Comparison of ENCODE assay signal across 12 mouse cellular contexts in genomic region chr2:32869721-32870274, GRCm38 (mm10). TPM values are rescaled to one million over a fixed set of nuclear protein-coding genes. Genes with fewer than 3 reads are reported as not detected.
DNase-seq lines count a peak whose midpoint lies in the region; ATAC-seq and TF ChIP-seq lines count a peak whose summit lies in the region.
"Had no signal": no experiment of that assay in that cellular context is flagged by ENCODE, and none has a peak within 500 bp of the region (broad histone marks: within the 10 kb centered on the region; RNA-seq: fewer than 3 reads in every experiment).

No protein-coding gene starts in this region.

- H3K9me3 ChIP-seq in ES-E14 (ENCODE audit: control insufficient read depth, insufficient read depth, low read depth, low read length): no peaks in the 10 kb centered on the region
- H3K9me3 ChIP-seq in limb, embryonic 15.5 days: no peaks in the 10 kb centered on the region
- no peaks in the 10 kb centered on the region for H3K9me3 ChIP-seq in stomach, embryonic 14.5 days (ENCODE audit: control insufficient read depth, low read depth, low read length)
- H3K9me3 ChIP-seq: hindbrain, embryonic 12.5 days; midbrain, embryonic 13.5 days had no signal

- no peaks in the 10 kb centered on the region for H3K36me3 ChIP-seq in ES-E14 (ENCODE audit: control insufficient read depth, insufficient read depth, low read length, poor library complexity, severe bottlenecking)
- no peaks in the 10 kb centered on the region for H3K36me3 ChIP-seq in limb, embryonic 15.5 days
- H3K36me3 ChIP-seq in stomach, embryonic 14.5 days (ENCODE audit: control insufficient read depth, insufficient read depth, low read length): no peaks in the 10 kb centered on the region
- H3K36me3 ChIP-seq: hindbrain, embryonic 12.5 days; midbrain, embryonic 13.5 days had no signal

- peak overlapping the region; percentile 82 for H3K27ac ChIP-seq in ES-E14 (ENCODE audit: insufficient read depth, low read depth, low read length, poor library complexity, severe bottlenecking)
- peak overlapping the region; percentile 79 for H3K27ac ChIP-seq in limb, embryonic 15.5 days
- H3K27ac ChIP-seq in stomach, embryonic 14.5 days (ENCODE audit: low read length): peak overlapping the region; percentile 55; the same call in 1 of the 2 replicates
- H3K27ac ChIP-seq: hindbrain, embryonic 12.5 days; midbrain, embryonic 13.5 days had no signal

- peak; percentile 34 for DNase-seq in kidney, adult 9 months
- no peak for DNase-seq in kidney, adult 8-10 months
- no peak for DNase-seq in ES-E14 (ENCODE audit: low read depth, low spot score)
- no peak for DNase-seq in T-cell, adult 2 months (ENCODE audit: low spot score)
- no peak for DNase-seq in layer of hippocampus, adult 11-12 months (ENCODE audit: low spot score)
- DNase-seq in thymus, postnatal 25 days: no peak
- DNase-seq: right cerebral cortex, postnatal 25 days; thymus, postnatal 36 days had no signal

- H3K9ac ChIP-seq in ES-E14 (ENCODE audit: insufficient read depth, low read depth, low read length, poor library complexity, severe bottlenecking): no peak overlapping the region
- no peak overlapping the region for H3K9ac ChIP-seq in limb, embryonic 15.5 days
- H3K9ac ChIP-seq in stomach, embryonic 14.5 days (replicated peaks; ENCODE audit: low read depth, low read length): no peak overlapping the region
- H3K9ac ChIP-seq: hindbrain, embryonic 12.5 days; midbrain, embryonic 13.5 days had no signal

- H3K4me3 ChIP-seq in ES-E14 (ENCODE audit: insufficient read depth in 1 of 2, low read depth in 1 of 2, low read length in 2 of 2, poor library complexity in 1 of 2, severe bottlenecking in 1 of 2): no peak overlapping the region
- H3K4me3 ChIP-seq in limb, embryonic 15.5 days: no peak overlapping the region
- H3K4me3 ChIP-seq in stomach, embryonic 14.5 days (ENCODE audit: low read depth, low read length): no peak overlapping the region
- H3K4me3 ChIP-seq: hindbrain, embryonic 12.5 days; midbrain, embryonic 13.5 days had no signal

- peaks cover 5 to 38% of the 10 kb centered on the region in 2 experiments for H3K4me1 ChIP-seq in ES-E14 (ENCODE audit: control insufficient read depth in 2 of 2, insufficient read depth in 2 of 2, low read length in 2 of 2, poor library complexity in 1 of 2)
- H3K4me1 ChIP-seq in limb, embryonic 15.5 days: peaks cover 25% of the 10 kb centered on the region
- peaks cover 7% of the 10 kb centered on the region for H3K4me1 ChIP-seq in stomach, embryonic 14.5 days (ENCODE audit: control insufficient read depth, insufficient read depth, low read length)

- 40% methylated on average over 6 of the region's 6 CpGs for WGBS in limb, embryonic 15.5 days
- WGBS in stomach, embryonic 14.5 days: 43% methylated on average over 6 of the region's 6 CpGs

- 0 out of 2 replicates have a peak overlapping the region, but pooled peaks have one; percentile 12 for H3K4me2 ChIP-seq in limb, embryonic 15.5 days
- H3K4me2 ChIP-seq in stomach, embryonic 14.5 days (replicated peaks; ENCODE audit: low read depth, low read length): no peak overlapping the region
- H3K4me2 ChIP-seq: hindbrain, embryonic 12.5 days; midbrain, embryonic 13.5 days had no signal

- no peak for ATAC-seq in limb, embryonic 15.5 days (ENCODE audit: insufficient number of reproducible peaks, low FRiP score, low TSS enrichment, low read depth)
- no peak for ATAC-seq in stomach, embryonic 14.5 days (ENCODE audit: insufficient number of reproducible peaks, insufficient read depth, low FRiP score, low read depth)
- ATAC-seq: midbrain, embryonic 13.5 days had no signal

- in situ Hi-C loops in ES-E14 (cut with MboI; ENCODE audit: low sequenced_read_pairs in 2 of 2, unreplicated experiment in 2 of 2): no loop called here

- no peaks in the 10 kb centered on the region for H3K27me3 ChIP-seq in limb, embryonic 15.5 days
- H3K27me3 ChIP-seq in stomach, embryonic 14.5 days (ENCODE audit: control insufficient read depth, insufficient read depth, low read length): no peaks in the 10 kb centered on the region
- H3K27me3 ChIP-seq: hindbrain, embryonic 12.5 days; midbrain, embryonic 13.5 days had no signal

TF ChIP-seq in ES-E14, 5 proteins besides CTCF, POLR2A, EP300 and RAD21:
- TF ChIP-seq ZNF384 (IDR thresholded peaks at IDR 0.05; ENCODE audit: low read depth, low read length): no peak
- no peak for TF ChIP-seq MAFK (IDR thresholded peaks at IDR 0.05; ENCODE audit: insufficient read depth, low read depth, low read length)
- TF ChIP-seq CHD2 (IDR thresholded peaks at IDR 0.05; ENCODE audit: low read depth, low read length): no peak

RNA-seq across cellular contexts. Expression of gene Fam129b, which starts 6.1 kb away (rescaled TPM):
- 65.3 and 90.0 TPM in 2 replicates for total RNA-seq in ES-E14 (2012; rRNA removed)
- 138 and 152 TPM in 2 replicates for polyA plus RNA-seq in limb, embryonic 15.5 days (2015; fragmentation: Nextera tagmentation; extraction: Ambion mirVana)
- polyA plus RNA-seq in stomach, embryonic 14.5 days (2014; fragmentation: Nextera tagmentation; extraction: Ambion mirVana): 31.9 and 34.7 TPM in 2 replicates

RNA-seq across cellular contexts. Expression of gene Stxbp1, which starts 22.8 kb away (rescaled TPM):
- total RNA-seq in ES-E14 (2012; rRNA removed): 4.0 and 6.6 TPM in 2 replicates
- polyA plus RNA-seq in limb, embryonic 15.5 days (2015; fragmentation: Nextera tagmentation; extraction: Ambion mirVana): 16.7 and 17.9 TPM in 2 replicates
- polyA plus RNA-seq in stomach, embryonic 14.5 days (2014; fragmentation: Nextera tagmentation; extraction: Ambion mirVana): 22.6 and 23.5 TPM in 2 replicates
